9 mouse cellular contexts compared by ENCODE assay signal in the genomic region with DNA sequence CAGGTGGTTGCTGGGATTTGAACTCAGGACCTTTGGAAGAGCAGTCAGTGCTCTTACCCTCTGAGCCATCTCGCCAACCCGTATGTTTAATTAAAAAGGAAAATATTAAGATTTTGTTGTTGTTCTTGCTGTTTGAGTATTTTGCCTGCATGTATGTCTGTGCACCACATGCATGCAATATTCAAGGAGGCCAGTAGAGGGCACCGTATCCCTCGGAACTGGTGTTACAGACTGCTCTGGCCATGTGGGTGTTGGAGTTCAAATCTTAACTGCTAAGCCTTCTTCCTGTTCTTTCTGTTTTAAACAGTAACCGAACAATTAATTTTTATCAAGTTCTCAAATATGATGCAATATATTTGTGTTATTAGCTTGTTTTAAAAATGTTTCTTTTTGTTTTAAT. TPM values are rescaled to one million over a fixed set of nuclear protein-coding genes. Genes with fewer than 3 reads are reported as not detected.
A peak's percentile ranks its signal among the peaks of the same experiment; 100 is the strongest.
DNase-seq lines count a peak whose midpoint lies in the region; ATAC-seq lines count a peak whose summit lies in the region.
"Had no signal": no experiment of that assay in that cellular context is flagged by ENCODE, and none has a peak within 500 bp of the region (broad histone marks: within the 10 kb centered on the region; RNA-seq: fewer than 3 reads in every experiment).

No protein-coding gene starts in this region.

- no peak for ATAC-seq in intestine, embryonic 14.5 days (replicated peaks; ENCODE audit: low FRiP score, low TSS enrichment, low read depth)
- ATAC-seq in intestine, embryonic 16.5 days: no peak
- ATAC-seq in liver, embryonic 11.5 days (replicated peaks; ENCODE audit: low FRiP score): no peak

- no peak overlapping the region for H3K4me2 ChIP-seq in intestine, embryonic 14.5 days (ENCODE audit: low read length)
- H3K4me2 ChIP-seq in intestine, embryonic 16.5 days (ENCODE audit: low read depth, low read length): no peak overlapping the region
- H3K4me2 ChIP-seq in liver, embryonic 11.5 days: no peak overlapping the region
- H3K4me2 ChIP-seq: midbrain, embryonic 12.5 days had no signal

- WGBS in intestine, embryonic 14.5 days: 31% methylated on average over 5 of the region's 5 CpGs
- 26% methylated on average over 5 of the region's 5 CpGs for WGBS in intestine, embryonic 16.5 days
- 18% methylated on average over 5 of the region's 5 CpGs for WGBS in liver, embryonic 11.5 days

- H3K9me3 ChIP-seq in intestine, embryonic 14.5 days (ENCODE audit: control insufficient read depth, low read length): no peaks in the 10 kb centered on the region
- H3K9me3 ChIP-seq in intestine, embryonic 16.5 days (ENCODE audit: control insufficient read depth, low read length): no peaks in the 10 kb centered on the region
- H3K9me3 ChIP-seq in liver, embryonic 11.5 days (ENCODE audit: control insufficient read depth, low read length): no peaks in the 10 kb centered on the region
- H3K9me3 ChIP-seq: midbrain, embryonic 12.5 days had no signal

- H3K4me1 ChIP-seq in intestine, embryonic 14.5 days (replicated peaks; ENCODE audit: control insufficient read depth, insufficient read depth, low read length): no peaks in the 10 kb centered on the region
- peaks cover 5% of the 10 kb centered on the region; the same call in 1 of the 2 replicates for H3K4me1 ChIP-seq in intestine, embryonic 16.5 days (ENCODE audit: control insufficient read depth, insufficient read depth, low read length)
- peaks cover 6% of the 10 kb centered on the region for H3K4me1 ChIP-seq in liver, embryonic 11.5 days (replicated peaks; ENCODE audit: control insufficient read depth, insufficient read depth, low read length)

- H3K27me3 ChIP-seq in intestine, embryonic 14.5 days (replicated peaks; ENCODE audit: control insufficient read depth, insufficient read depth, low read length): 0 out of 2 replicates have a peak, but pooled peaks cover 4% of the 10 kb centered on the region
- 0 out of 2 replicates have a peak, but pooled peaks cover 3% of the 10 kb centered on the region for H3K27me3 ChIP-seq in intestine, embryonic 16.5 days (replicated peaks; ENCODE audit: control insufficient read depth, insufficient read depth, low read length)
- H3K27me3 ChIP-seq in liver, embryonic 11.5 days (replicated peaks; ENCODE audit: control insufficient read depth, insufficient read depth, low read length): no peaks in the 10 kb centered on the region

- H3K27ac ChIP-seq in intestine, embryonic 14.5 days (ENCODE audit: low read depth): no peak overlapping the region
- H3K27ac ChIP-seq in intestine, embryonic 16.5 days (ENCODE audit: low read length): no peak overlapping the region
- H3K27ac ChIP-seq in liver, embryonic 11.5 days (ENCODE audit: low read depth, low read length): no peak overlapping the region
- H3K27ac ChIP-seq: midbrain, embryonic 12.5 days had no signal

- peak; percentile 80 for DNase-seq in intestine, embryonic 14.5 days (ENCODE audit: low spot score)
- DNase-seq in CD4-positive helper T cell, adult 2 months (ENCODE audit: low read depth, low spot score): peak; percentile 78
- peak; percentile 88 for DNase-seq in R1 (ENCODE audit: low read depth, low spot score)
- peak; percentile 63 for DNase-seq in embryo, embryonic 11.5 days (ENCODE audit: low read depth, low spot score)
- peak; percentile 60 for DNase-seq in liver, embryonic 11.5 days (ENCODE audit: low spot score)
- peak; percentile 64 to 82 for DNase-seq in right cerebral cortex, postnatal 10 days (ENCODE audit: low spot score in 2 of 2)
- DNase-seq in frontal cortex, postnatal 10 days (ENCODE audit: low spot score in 2 of 2): no peak

- H3K4me3 ChIP-seq in intestine, embryonic 14.5 days (ENCODE audit: low read depth, low read length): no peak overlapping the region
- no peak overlapping the region for H3K4me3 ChIP-seq in intestine, embryonic 16.5 days (ENCODE audit: low read length)
- H3K4me3 ChIP-seq in liver, embryonic 11.5 days (ENCODE audit: low read depth, low read length): no peak overlapping the region
- H3K4me3 ChIP-seq: midbrain, embryonic 12.5 days had no signal

- no peaks in the 10 kb centered on the region for H3K36me3 ChIP-seq in intestine, embryonic 14.5 days (ENCODE audit: control insufficient read depth, insufficient read depth, low read length)
- no peaks in the 10 kb centered on the region for H3K36me3 ChIP-seq in intestine, embryonic 16.5 days (ENCODE audit: control insufficient read depth, insufficient read depth, low read length)
- H3K36me3 ChIP-seq in liver, embryonic 11.5 days (ENCODE audit: control insufficient read depth, insufficient read depth, low read length): no peaks in the 10 kb centered on the region
- H3K36me3 ChIP-seq: midbrain, embryonic 12.5 days had no signal

- no peak overlapping the region for H3K9ac ChIP-seq in intestine, embryonic 14.5 days (ENCODE audit: low read length)
- H3K9ac ChIP-seq in intestine, embryonic 16.5 days (ENCODE audit: low read depth, low read length): no peak overlapping the region
- H3K9ac ChIP-seq in liver, embryonic 11.5 days (ENCODE audit: low read depth, low read length): no peak overlapping the region
- H3K9ac ChIP-seq: midbrain, embryonic 12.5 days had no signal

RNA-seq across cellular contexts. Expression of a gene that starts 4.8 kb away (rescaled TPM):
- polyA plus RNA-seq in intestine, embryonic 14.5 days (2014; fragmentation: Nextera tagmentation; extraction: Ambion mirVana): 0.81 and 1.2 TPM in 2 replicates
- polyA plus RNA-seq in intestine, embryonic 16.5 days (2015; fragmentation: Nextera tagmentation; extraction: Ambion mirVana): 1.4 and 1.5 TPM in 2 replicates
- 1.0 and 1.3 TPM in 2 replicates for polyA plus RNA-seq in liver, embryonic 11.5 days (2014; fragmentation: Nextera tagmentation; extraction: Ambion mirVana)

RNA-seq across cellular contexts. Expression of a gene that starts 47.5 kb away (rescaled TPM):
- polyA plus RNA-seq in intestine, embryonic 14.5 days (2014; fragmentation: Nextera tagmentation; extraction: Ambion mirVana): 60.2 and 63.0 TPM in 2 replicates
- polyA plus RNA-seq in intestine, embryonic 16.5 days (2015; fragmentation: Nextera tagmentation; extraction: Ambion mirVana): 39.3 and 40.3 TPM in 2 replicates
- 53.6 and 54.2 TPM in 2 replicates for polyA plus RNA-seq in liver, embryonic 11.5 days (2014; fragmentation: Nextera tagmentation; extraction: Ambion mirVana)

Comparison
In these comparisons a context has a peak if more than half of its experiments do, and no peak if none do; other contexts are left out.
1. DNase-seq: peak in intestine, embryonic 14.5 days (single experiment), CD4-positive helper T cell, adult 2 months (single experiment), R1 (single experiment), embryo, embryonic 11.5 days (single experiment), liver, embryonic 11.5 days (single experiment) and right cerebral cortex, postnatal 10 days (2 of 2); none in frontal cortex, postnatal 10 days (0 of 2).